Mouse (Mus musculus) left cerebral cortex, adult 2 months (tissue): Measurements from ENCODE around the gene 5730455P16Rik. TPM values are rescaled to one million over a fixed set of nuclear protein-coding genes. Genes with fewer than 3 reads are reported as not detected.

Experiments used
- DNase-seq, 2 experiments: peaks; one replicate each; pipeline ENCODE4 v3.0.0; 2021 to 2022; ENCODE audit warnings: low spot score in 2 of 2, mixed read lengths in 1 of 2; ENCODE audit errors: extremely low spot score in 1 of 2
- H3K27ac ChIP-seq: fragments of 200-600 bp; 2 replicates; pipeline ENCODE4 v1.8.1; 2022
- H3K4me3 ChIP-seq: fragments of 200-600 bp; 2 replicates; pipeline ENCODE4 v1.8.1; 2022
- CTCF ChIP-seq: fragments of 200-600 bp; IDR thresholded peaks from 2 replicates; pipeline ENCODE4 v1.8.1; 2022; ENCODE audit warnings: antibody characterized with exemption, mild to moderate bottlenecking, moderate library complexity
- intact Hi-C: fragments of 180-260 bp; cut with DNase I; formaldehyde crosslinking; loops from one replicate; pipeline ENCODE4 v1.15.1; 2025
- total RNA-seq, 2 experiments: library from RNA; stranded (reverse); gene quantifications; 2 replicates each; pipeline ENCODE4 v1.2.3; 2021

The 5730455P16Rik gene
- total RNA-seq, 2 experiments from 2014 or later, result 47.8 to 51.7 TPM

DNA sequence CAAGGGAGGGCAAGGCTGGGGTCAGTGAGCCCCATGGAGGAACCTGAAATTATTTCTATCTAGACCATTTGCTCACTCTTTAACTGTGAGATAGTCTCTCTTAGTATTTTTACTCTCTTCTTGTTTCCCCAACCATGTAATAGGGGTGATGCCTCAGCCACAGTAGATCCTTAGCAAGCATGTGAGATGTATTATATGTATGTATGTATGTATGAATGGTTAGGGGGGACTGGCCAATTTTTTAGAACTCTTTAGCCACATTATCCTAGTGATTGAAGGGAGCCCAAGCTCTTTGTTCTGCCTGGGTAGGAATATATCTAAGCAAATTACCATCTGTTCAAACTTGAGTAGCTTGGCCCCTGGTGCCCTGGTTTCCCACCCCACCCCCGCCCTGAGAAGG lies 64.4 kb downstream of the 5730455P16Rik start:
- intact Hi-C loops, result no loop called here
- H3K27ac ChIP-seq, result no peak overlapping the region
- no peak overlapping the region for H3K4me3 ChIP-seq
- no peak for TF ChIP-seq CTCF
- no peak for DNase-seq

DNA sequence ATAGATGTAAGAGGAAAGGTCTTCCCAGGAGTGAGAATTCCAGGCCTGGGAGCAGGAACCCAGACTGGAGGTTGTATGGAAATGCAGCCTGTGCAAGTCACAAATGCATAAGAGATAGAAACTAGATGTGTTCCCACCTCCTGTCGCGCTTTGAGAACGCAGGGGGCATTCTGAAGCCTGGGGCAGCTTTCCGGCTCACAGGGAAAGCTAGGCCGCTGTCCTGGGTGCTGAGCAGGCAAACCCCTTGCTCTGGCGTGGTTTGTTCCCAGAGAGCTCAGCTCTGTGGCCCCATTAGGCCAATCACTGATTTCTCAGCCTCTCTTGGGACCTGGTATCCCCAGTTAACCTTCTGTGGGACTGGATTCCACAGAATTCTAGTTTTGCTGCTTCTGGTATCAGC lies 65.3 kb downstream of the 5730455P16Rik start:
- H3K27ac ChIP-seq, result no peak overlapping the region
- intact Hi-C loops, result no loop called here
- no peak for DNase-seq
- TF ChIP-seq CTCF, result no peak
- H3K4me3 ChIP-seq, result no peak overlapping the region

DNA sequence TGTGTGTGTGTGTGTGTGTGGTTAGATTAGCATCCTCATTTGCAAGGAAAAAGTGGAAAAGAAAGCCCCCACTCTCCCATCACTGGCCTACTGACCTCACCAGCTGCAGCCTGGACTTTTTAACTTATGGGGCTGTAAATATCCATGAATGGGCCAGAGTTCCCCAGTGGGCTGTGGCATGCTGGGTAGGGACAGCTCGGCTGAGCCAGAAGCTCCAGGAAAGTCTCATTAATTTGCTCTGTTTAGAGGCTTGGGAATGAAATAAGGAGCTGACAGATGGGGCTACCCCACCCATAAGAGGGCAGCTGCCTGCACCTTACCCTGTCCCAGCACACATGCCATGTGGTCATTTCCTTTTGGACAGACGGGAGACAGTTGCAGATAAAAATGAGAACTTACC lies 65.8 kb downstream of the 5730455P16Rik start:
- Histone ChIP-seq H3K4me3 (no peak overlapping the region), H3K27ac (no peak overlapping the region)
- no peak for DNase-seq
- no peak for TF ChIP-seq CTCF
- intact Hi-C loops, result no loop called here

DNA sequence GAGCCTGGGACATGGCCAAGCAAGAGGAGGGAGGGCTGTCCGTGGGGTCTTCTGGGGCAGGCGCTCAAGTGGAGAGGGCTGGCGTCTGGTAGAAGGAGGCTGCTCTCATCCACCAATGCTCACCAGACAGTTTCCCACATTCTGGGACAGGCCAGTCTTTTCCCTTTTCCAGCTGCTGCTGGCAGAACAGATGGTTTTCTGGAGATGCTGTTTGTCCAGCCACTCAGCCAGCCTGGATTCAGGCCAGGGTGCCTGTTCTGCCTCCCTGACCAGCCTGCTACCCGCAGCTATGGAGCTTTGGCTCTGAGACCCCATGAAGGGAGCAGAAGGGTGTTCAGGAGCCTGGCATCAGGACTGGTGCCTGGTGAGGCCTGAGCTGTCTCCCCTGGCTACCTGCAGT lies 66.6 kb downstream of the 5730455P16Rik start:
- no peak overlapping the region for H3K27ac ChIP-seq
- TF ChIP-seq CTCF, result no peak
- H3K4me3 ChIP-seq, result no peak overlapping the region
- no peak for DNase-seq
- intact Hi-C loops, result no loop called here

Other genes with a start within 250 kb of the 5730455P16Rik start
- gene Tefm, start 235.9 kb downstream of the 5730455P16Rik start, total RNA-seq, result 10 to 100 TPM in 1 of 2 experiments, 1 to 10 TPM in 1; 8.0 to 10.6 TPM
- 1 to 10 TPM; 6.2 to 9.0 TPM for gene Adap2, start 223.9 kb downstream of the 5730455P16Rik start, total RNA-seq
- 1 to 10 TPM; 3.5 to 3.7 TPM for gene Rnf135, start 194.2 kb downstream of the 5730455P16Rik start, total RNA-seq
- gene Rhot1, start 169.0 kb downstream of the 5730455P16Rik start, total RNA-seq, result 10 to 100 TPM; 70.0 to 70.1 TPM
- gene Rhbdl3, start 77.1 kb downstream of the 5730455P16Rik start, total RNA-seq, result 10 to 100 TPM; 22.9 to 27.7 TPM
- gene Zfp207, start 5.2 kb upstream of the 5730455P16Rik start, total RNA-seq, result 100 to 1,000 TPM; 132 to 135 TPM
- gene Psmd11, start 50.6 kb upstream of the 5730455P16Rik start, total RNA-seq, result 100 to 1,000 TPM; 102 to 103 TPM
- gene Cdk5r1, start 99.0 kb upstream of the 5730455P16Rik start, total RNA-seq, result 100 to 1,000 TPM; 329 to 334 TPM